Mouse (Mus musculus): ENCODE results near the gene Serpinb6c.

DNA sequence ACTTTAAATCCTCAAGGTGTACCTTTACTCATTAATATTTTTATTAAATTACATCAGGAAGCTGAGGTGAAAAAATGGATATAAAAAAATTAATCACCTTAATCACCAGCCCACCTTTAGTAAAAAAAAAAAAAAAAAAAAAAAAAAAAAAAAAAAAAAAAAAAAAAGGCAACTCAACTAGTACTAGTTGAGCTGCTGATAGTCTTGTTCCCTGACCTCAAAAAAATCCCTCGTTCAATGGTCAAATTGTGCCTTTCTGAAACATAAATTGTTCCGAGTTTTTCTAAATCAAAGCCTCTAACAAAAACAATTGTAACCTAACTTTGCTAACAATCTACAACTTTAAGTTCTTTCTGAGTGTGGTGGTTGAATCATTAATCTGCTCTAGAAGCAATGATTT lies 74.8 kb downstream of the Serpinb6c start:
- no peak for TF ChIP-seq CTCF (IDR thresholded peaks at IDR 0.05; ENCODE audit: low read depth, low read length)
- no peak for TF ChIP-seq TAL1 (conservative IDR thresholded peaks at IDR 0.05; ENCODE audit: low read depth, low read length)
